Mouse (Mus musculus) hindbrain, postnatal 0 days (tissue): ENCODE results near the gene Cacnb3. TPM values are rescaled to one million over a fixed set of nuclear protein-coding genes. Genes with fewer than 3 reads are reported as not detected.

Experiments used
- ATAC-seq: fragments of 200-750 bp; cut with Nextera tagmentation; 2 replicates; pipeline ENCODE4 v1.8.0; 2017; ENCODE audit warnings: mild to moderate bottlenecking, moderate TSS enrichment, moderate library complexity
- DNase-seq: peaks from one replicate; pipeline ENCODE4 v3.0.0-alpha.2; 2015; ENCODE audit warnings: low spot score
- H3K27ac ChIP-seq: fragments of 300-500 bp; sonication (generic); 2 replicates; pipeline ENCODE4 v1.5.1; 2014; ENCODE audit warnings: mild to moderate bottlenecking
- H3K27me3 ChIP-seq: fragments of 300-500 bp; sonication (generic); 2 replicates; pipeline ENCODE4 v1.6.1; 2014; ENCODE audit warnings: low read length, mixed read lengths; ENCODE audit not compliant: insufficient read depth
- H3K36me3 ChIP-seq: fragments of 300-500 bp; sonication (generic); 2 replicates; pipeline ENCODE4 v1.6.1; 2014; ENCODE audit warnings: low read length, mixed read lengths; ENCODE audit not compliant: insufficient read depth
- H3K4me1 ChIP-seq: fragments of 300-500 bp; sonication (generic); 2 replicates; pipeline ENCODE4 v1.6.1; 2014; ENCODE audit warnings: antibody characterized with exemption, low read length, mixed read lengths; ENCODE audit not compliant: insufficient read depth
- H3K4me2 ChIP-seq: fragments of 300-500 bp; sonication (generic); 2 replicates; pipeline ENCODE4 v1.6.1; 2014; ENCODE audit warnings: low read depth, mild to moderate bottlenecking, low read length, moderate library complexity, mixed read lengths
- H3K4me3 ChIP-seq: fragments of 300-500 bp; sonication (generic); 2 replicates; pipeline ENCODE4 v1.5.1; 2014; ENCODE audit warnings: low read length
- H3K9ac ChIP-seq: fragments of 300-500 bp; sonication (generic); replicated peaks from 2 replicates; pipeline ENCODE4 v1.6.1; 2014; ENCODE audit warnings: mild to moderate bottlenecking, low read length, moderate library complexity, mixed read lengths
- H3K9me3 ChIP-seq: fragments of 300-500 bp; sonication (generic); 2 replicates; pipeline ENCODE4 v1.6.1; 2016; ENCODE audit warnings: low read length, mixed read lengths
- CTCF ChIP-seq: IDR thresholded peaks from 2 replicates; pipeline ENCODE4 v1.5.1; 2016; ENCODE audit warnings: antibody characterized with exemption, control low read depth, low read depth
- WGBS: fragments of 180-500 bp; shearing (Covaris S2); extraction: QIAGEN DNeasy Blood & Tissue Kit; methylation state at CpG from one replicate; pipeline ENCODE4 v1.1.7; 2014; 5-methylcytosine and 5-hydroxymethylcytosine counted together
- polyA plus RNA-seq: library from polyadenylated mRNA; unstranded; fragments of >200 nt; fragmentation: Nextera tagmentation; extraction: Ambion mirVana; gene quantifications from 2 replicates; pipeline ENCODE4 v1.2.1, GENCODE M21; 2015
- total RNA-seq: library from RNA; depleted of rRNA; stranded (reverse); fragments of >200 nt; gene quantifications from 2 replicates; pipeline ENCODE4 v1.2.3, GENCODE M21; 2014; rRNA removed

Gene Cacnb3
- total and polyA plus RNA-seq, 2 experiments from 2014 or later = 83.1 to 166 TPM

DNA sequence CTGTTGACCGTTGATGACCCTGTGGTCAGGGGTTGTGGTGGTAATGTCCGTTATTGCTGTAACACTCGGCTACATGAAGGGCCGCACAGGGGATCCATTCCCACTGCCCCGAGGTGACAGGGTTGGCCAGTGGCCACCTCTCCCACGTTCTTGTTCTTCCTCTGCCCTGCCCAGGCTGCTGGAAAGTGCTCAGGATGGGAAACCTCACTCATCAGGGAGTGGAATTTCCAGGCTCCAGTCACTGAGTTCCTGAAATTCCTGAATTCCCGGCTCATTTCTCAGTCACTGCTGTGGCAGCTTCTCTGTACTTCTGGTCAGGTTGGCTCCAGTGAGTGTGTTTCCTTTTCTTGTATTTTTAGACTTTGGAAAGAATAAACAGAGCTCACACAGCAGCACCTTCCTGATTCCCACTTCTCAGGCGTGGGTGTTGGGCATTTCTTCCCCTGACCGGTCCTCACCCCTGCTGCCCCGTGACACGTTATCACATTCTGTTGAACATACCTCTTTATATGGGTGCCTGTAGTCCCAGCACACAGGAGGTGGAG is 61.6 kb downstream of the Cacnb3 start:
- Histone ChIP-seq H3K27me3 (no peaks in the 10 kb centered on the region), H3K4me3 (no peak overlapping the region), H3K9me3 (no peaks in the 10 kb centered on the region), H3K4me2 (no peak overlapping the region), H3K36me3 (no peaks in the 10 kb centered on the region), H3K27ac (no peak overlapping the region), H3K9ac (no peak overlapping the region), H3K4me1 (peaks cover 6% of the 10 kb centered on the region; the same call in 1 of the 2 replicates)
- no peak for TF ChIP-seq CTCF
- 48% methylated on average over 11 of the region's 11 CpGs for WGBS
- ATAC-seq = no peak
- DNase-seq = no peak

Other genes starting within 250 kb of the Cacnb3 start
- gene Olfr283, start 249.9 kb upstream of the Cacnb3 start, total RNA-seq = not detected in 2 replicates
- not detected in 2 replicates for gene Olfr283, start 249.9 kb upstream of the Cacnb3 start, polyA plus RNA-seq
- not detected in 2 replicates for gene Olfr282, start 199.6 kb upstream of the Cacnb3 start, total RNA-seq
- not detected in 2 replicates for gene Olfr282, start 199.6 kb upstream of the Cacnb3 start, polyA plus RNA-seq
- not detected in 2 replicates for gene Olfr281, start 178.3 kb upstream of the Cacnb3 start, total RNA-seq
- gene Olfr281, start 178.3 kb upstream of the Cacnb3 start, polyA plus RNA-seq = not detected in 2 replicates
- not detected in 2 replicates for gene OR5BS1P, start 160.9 kb upstream of the Cacnb3 start, total RNA-seq
- gene OR5BS1P, start 160.9 kb upstream of the Cacnb3 start, polyA plus RNA-seq = not detected in 2 replicates
- not detected in 2 replicates for gene Lalba, start 148.1 kb upstream of the Cacnb3 start, total RNA-seq
- gene Lalba, start 148.1 kb upstream of the Cacnb3 start, polyA plus RNA-seq = not detected in 2 replicates
- gene Olfr279, start 138.4 kb upstream of the Cacnb3 start, total RNA-seq = not detected in 2 replicates
- gene Olfr279, start 138.4 kb upstream of the Cacnb3 start, polyA plus RNA-seq = not detected in 2 replicates
- 53.3 and 69.6 TPM in 2 replicates for gene Kansl2, start 96.6 kb upstream of the Cacnb3 start, total RNA-seq
- gene Kansl2, start 96.6 kb upstream of the Cacnb3 start, polyA plus RNA-seq = 95.1 and 96.8 TPM in 2 replicates
- 31.2 and 42.4 TPM in 2 replicates for gene Ccnt1, start 59.9 kb upstream of the Cacnb3 start, total RNA-seq
- 42.7 and 42.9 TPM in 2 replicates for gene Ccnt1, start 59.9 kb upstream of the Cacnb3 start, polyA plus RNA-seq
- gene 4930415O20Rik, start 59.8 kb upstream of the Cacnb3 start, total RNA-seq = not detected in 2 replicates
- gene 4930415O20Rik, start 59.8 kb upstream of the Cacnb3 start, polyA plus RNA-seq = not detected in 2 replicates
- gene Adcy6, start 20.8 kb upstream of the Cacnb3 start, total RNA-seq = 35.1 and 43.2 TPM in 2 replicates
- 5.8 and 6.2 TPM in 2 replicates for gene Adcy6, start 20.8 kb upstream of the Cacnb3 start, polyA plus RNA-seq
- 52.9 and 68.7 TPM in 2 replicates for gene Ddx23, start 32.1 kb downstream of the Cacnb3 start, total RNA-seq
- gene Ddx23, start 32.1 kb downstream of the Cacnb3 start, polyA plus RNA-seq = 20.1 and 23.4 TPM in 2 replicates
- gene Rnd1, start 46.6 kb downstream of the Cacnb3 start, total RNA-seq = 22.3 and 26.7 TPM in 2 replicates
- gene Rnd1, start 46.6 kb downstream of the Cacnb3 start, polyA plus RNA-seq = 16.2 and 16.3 TPM in 2 replicates
- 2.6 and 3.7 TPM in 2 replicates for gene Ccdc65, start 77.4 kb downstream of the Cacnb3 start, total RNA-seq
- gene Ccdc65, start 77.4 kb downstream of the Cacnb3 start, polyA plus RNA-seq = 7.7 and 10.4 TPM in 2 replicates
- 6.4 and 10.6 TPM in 2 replicates for gene Fkbp11, start 97.4 kb downstream of the Cacnb3 start, total RNA-seq
- 5.0 and 6.6 TPM in 2 replicates for gene Fkbp11, start 97.4 kb downstream of the Cacnb3 start, polyA plus RNA-seq
- 127 TPM in 2 replicates for gene Arf3, start 132.4 kb downstream of the Cacnb3 start, total RNA-seq
- gene Arf3, start 132.4 kb downstream of the Cacnb3 start, polyA plus RNA-seq = 80.7 and 92.9 TPM in 2 replicates
- 1.4 and 4.5 TPM in 2 replicates for gene Wnt10b, start 147.3 kb downstream of the Cacnb3 start, total RNA-seq
- 0.29 TPM in 1 of 2 replicates, not detected in the other for gene Wnt10b, start 147.3 kb downstream of the Cacnb3 start, polyA plus RNA-seq
- gene Wnt1, start 159.0 kb downstream of the Cacnb3 start, total RNA-seq = 0.05 TPM in 1 of 2 replicates, not detected in the other
- gene Wnt1, start 159.0 kb downstream of the Cacnb3 start, polyA plus RNA-seq = 0.52 and 0.59 TPM in 2 replicates
- 2.7 and 6.5 TPM in 2 replicates for gene Ddn, start 178.7 kb downstream of the Cacnb3 start, total RNA-seq
- gene Ddn, start 178.7 kb downstream of the Cacnb3 start, polyA plus RNA-seq = 0.45 and 0.64 TPM in 2 replicates
- 62.4 and 99.4 TPM in 2 replicates for gene Prkag1, start 200.7 kb downstream of the Cacnb3 start, total RNA-seq
- gene Prkag1, start 200.7 kb downstream of the Cacnb3 start, polyA plus RNA-seq = 61.1 and 62.3 TPM in 2 replicates
- gene Kmt2d, start 240.4 kb downstream of the Cacnb3 start, total RNA-seq = 27.7 and 37.8 TPM in 2 replicates
- gene Kmt2d, start 240.4 kb downstream of the Cacnb3 start, polyA plus RNA-seq = 7.4 and 7.6 TPM in 2 replicates